Mouse (Mus musculus) spleen, adult 2 months (tissue): ENCODE data around the gene Prkcz.

Experiments used
- CTCF ChIP-seq: fragments of 200-500 bp; IDR thresholded peaks from 2 replicates; pipeline ENCODE4 v1.5.1; 2011; ENCODE audit warnings: mild to moderate bottlenecking, inconsistent platforms; ENCODE audit not compliant: insufficient read depth, insufficient read length, insufficient replicate concordance; ENCODE audit errors: extremely low read depth
- POLR2A ChIP-seq: fragments of 200-500 bp; IDR thresholded peaks from 2 replicates; pipeline ENCODE4 v1.6.1; 2011; ENCODE audit warnings: low read depth, low read length, inconsistent platforms

DNA sequence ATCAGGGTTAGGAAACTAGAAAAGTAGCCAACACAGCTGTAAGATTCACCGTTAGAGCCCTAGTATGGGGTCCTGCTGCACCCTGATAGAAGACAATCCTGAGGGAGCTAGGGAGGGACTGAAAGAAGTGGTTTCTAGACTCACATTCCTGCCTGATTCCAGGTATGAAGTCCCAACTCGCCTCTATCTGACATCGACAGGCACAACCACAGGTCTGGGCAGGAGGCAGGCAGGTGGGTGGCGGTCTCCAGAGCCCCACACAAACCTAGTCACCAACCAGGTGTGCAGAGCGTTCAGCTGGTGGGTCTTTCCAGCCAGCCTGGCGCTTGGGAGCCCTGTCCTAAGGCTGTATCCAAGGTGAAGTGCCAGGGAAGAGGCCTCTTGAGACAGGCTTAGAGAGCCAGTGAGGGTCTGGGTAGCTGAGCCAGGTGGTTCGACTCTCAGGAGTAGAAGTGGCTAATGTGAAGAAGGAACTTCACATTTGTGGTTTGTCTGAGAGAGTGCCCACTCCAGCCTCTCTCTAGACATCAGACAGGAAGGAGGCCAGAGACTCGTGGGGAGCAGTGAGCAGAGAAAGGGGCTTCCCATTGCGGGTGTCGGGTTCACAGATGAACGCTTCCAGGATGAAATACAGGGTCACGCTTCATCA lies 124.3 kb downstream of the Prkcz start:
- no peak for TF ChIP-seq CTCF
- TF ChIP-seq POLR2A, result no peak
